Mouse (Mus musculus) cerebellum, adult 11-12 months (tissue): ENCODE results near the gene Naa80.
"Not testable (repeated sequence)": the region's sequence is repeated elsewhere in the genome, so short reads cannot be mapped to it uniquely, and the experiment has no call there.

Experiments used
- DNase-seq: peaks from one replicate; pipeline ENCODE4 v3.0.0; 2022

Gene Naa80

GRCm38 (mm10) chr9:107551117-107551889 lies 27.4 kb upstream of the Naa80 start, which contains the start of gene Rassf1:
TSS of gene Rassf1 (plus strand) at chr9:107551555.
- no peak for DNase-seq

- no peak for DNase-seq
These were observed 26.8 kb upstream of the Naa80 start for GRCm38 (mm10) chr9:107551890-107552355.

- no peak for DNase-seq
These were observed 25.8 kb upstream of the Naa80 start for GRCm38 (mm10) chr9:107552690-107553393.

- DNase-seq: peak; percentile 75
These were observed 25.0 kb upstream of the Naa80 start for GRCm38 (mm10) chr9:107553541-107554318.

- peak; percentile 96 for DNase-seq
These were observed 24.3 kb upstream of the Naa80 start for GRCm38 (mm10) chr9:107554319-107554825.

GRCm38 (mm10) chr9:107555031-107555457 lies 23.6 kb upstream of the Naa80 start:
- no peak for DNase-seq

- no peak for DNase-seq
These were observed 23.0 kb upstream of the Naa80 start for GRCm38 (mm10) chr9:107555701-107556100.

GRCm38 (mm10) chr9:107556346-107556745 lies 22.3 kb upstream of the Naa80 start:
- no peak for DNase-seq

- DNase-seq: peak; percentile 95
These were observed 15.6 kb upstream of the Naa80 start, which contains the start of gene Tusc2 for GRCm38 (mm10) chr9:107563029-107563581. TSS of gene Tusc2 (plus strand) at chr9:107563255.

GRCm38 (mm10) chr9:107565556-107565955 lies 13.1 kb upstream of the Naa80 start:
- not testable (repeated sequence) for DNase-seq

GRCm38 (mm10) chr9:107566041-107566709 lies 12.5 kb upstream of the Naa80 start:
- DNase-seq: peak; percentile 79

GRCm38 (mm10) chr9:107566855-107567254 lies 11.8 kb upstream of the Naa80 start:
- no peak for DNase-seq

GRCm38 (mm10) chr9:107567702-107568319 lies 10.9 kb upstream of the Naa80 start, which contains the start of gene Hyal2:
TSS of gene Hyal2 (plus strand) at chr9:107567945.
- DNase-seq: no peak

- DNase-seq: peak; percentile 84
These were observed 10.1 kb upstream of the Naa80 start for GRCm38 (mm10) chr9:107568331-107569261.

GRCm38 (mm10) chr9:107569270-107569669 lies 9.4 kb upstream of the Naa80 start:
- no peak for DNase-seq

GRCm38 (mm10) chr9:107570016-107570415 lies 8.7 kb upstream of the Naa80 start:
- no peak for DNase-seq

GRCm38 (mm10) chr9:107570845-107571244 lies 7.8 kb upstream of the Naa80 start:
- DNase-seq: no peak

- DNase-seq: no peak
These were observed 7.0 kb upstream of the Naa80 start for GRCm38 (mm10) chr9:107571534-107572326.

- no peak for DNase-seq
These were observed 6.4 kb upstream of the Naa80 start for GRCm38 (mm10) chr9:107572327-107572662.
